ENCODE assay signal across 9 mouse cellular contexts in genomic region chr7:19802995-19803394, GRCm38 (mm10). TPM values are rescaled to one million over a fixed set of nuclear protein-coding genes. Genes with fewer than 3 reads are reported as not detected.
DNase-seq lines count a peak whose midpoint lies in the region; ATAC-seq and TF ChIP-seq lines count a peak whose summit lies in the region.
"Had no signal": no experiment of that assay in that cellular context is flagged by ENCODE, and none has a peak within 500 bp of the region (broad histone marks: within the 10 kb centered on the region; RNA-seq: fewer than 3 reads in every experiment).

No protein-coding gene starts in this region.

- no peaks in the 10 kb centered on the region for H3K9me3 ChIP-seq in heart, postnatal 0 days (replicated peaks; ENCODE audit: control insufficient read depth, low read length)
- H3K9me3 ChIP-seq in midbrain, embryonic 14.5 days (ENCODE audit: control insufficient read depth, low read length) = no peaks in the 10 kb centered on the region
- H3K9me3 ChIP-seq in stomach, embryonic 16.5 days (replicated peaks; ENCODE audit: control insufficient read depth, low read length) = no peaks in the 10 kb centered on the region

- no peak overlapping the region for H3K9ac ChIP-seq in heart, postnatal 0 days (replicated peaks; ENCODE audit: low read depth, low read length)
- H3K9ac ChIP-seq in midbrain, embryonic 14.5 days (replicated peaks; ENCODE audit: low read length) = no peak overlapping the region
- no peak overlapping the region for H3K9ac ChIP-seq in stomach, embryonic 16.5 days (ENCODE audit: low read length)

- TF ChIP-seq CTCF in heart, postnatal 0 days (IDR thresholded peaks at IDR 0.05; ENCODE audit: low read depth) = peak; percentile 95

- no peak overlapping the region for H3K4me2 ChIP-seq in heart, postnatal 0 days (ENCODE audit: low read depth, low read length)
- no peak overlapping the region for H3K4me2 ChIP-seq in midbrain, embryonic 14.5 days (ENCODE audit: low read length)
- H3K4me2 ChIP-seq in stomach, embryonic 16.5 days (ENCODE audit: low read depth, low read length) = no peak overlapping the region

- 19% methylated on average over 7 of the region's 7 CpGs for WGBS in heart, postnatal 0 days
- 18% methylated on average over 7 of the region's 7 CpGs for WGBS in midbrain, embryonic 14.5 days
- WGBS in stomach, embryonic 16.5 days = 19% methylated on average over 7 of the region's 7 CpGs

- no peaks in the 10 kb centered on the region for H3K36me3 ChIP-seq in heart, postnatal 0 days (replicated peaks; ENCODE audit: control insufficient read depth, insufficient read depth, low read length)
- H3K36me3 ChIP-seq in midbrain, embryonic 14.5 days (ENCODE audit: control insufficient read depth, insufficient read depth, low read length) = no peaks in the 10 kb centered on the region
- H3K36me3 ChIP-seq in stomach, embryonic 16.5 days (ENCODE audit: control insufficient read depth, insufficient read depth, low read length) = no peaks in the 10 kb centered on the region

- H3K4me3 ChIP-seq in heart, postnatal 0 days (ENCODE audit: low read depth, low read length) = no peak overlapping the region
- H3K4me3 ChIP-seq in midbrain, embryonic 14.5 days (replicated peaks; ENCODE audit: low read depth, low read length) = no peak overlapping the region
- no peak overlapping the region for H3K4me3 ChIP-seq in stomach, embryonic 16.5 days (replicated peaks; ENCODE audit: low read length)

- no peaks in the 10 kb centered on the region for H3K4me1 ChIP-seq in heart, postnatal 0 days (ENCODE audit: control insufficient read depth, insufficient read depth)
- no peaks in the 10 kb centered on the region for H3K4me1 ChIP-seq in midbrain, embryonic 14.5 days (ENCODE audit: control insufficient read depth, insufficient read depth, low read length)
- no peaks in the 10 kb centered on the region for H3K4me1 ChIP-seq in stomach, embryonic 16.5 days (ENCODE audit: control insufficient read depth, insufficient read depth, low read length)

- ATAC-seq in heart, postnatal 0 days (ENCODE audit: insufficient read depth, low read depth) = 0 out of 2 replicates have a peak, but pooled peaks have one; percentile 20
- no peak for ATAC-seq in midbrain, embryonic 14.5 days (ENCODE audit: low FRiP score, low TSS enrichment)
- ATAC-seq in stomach, embryonic 16.5 days (ENCODE audit: insufficient read depth, low FRiP score) = peak; percentile 39; the same call in 1 of the 2 replicates

- H3K27me3 ChIP-seq in heart, postnatal 0 days (ENCODE audit: control insufficient read depth, insufficient read depth, low read length) = no peaks in the 10 kb centered on the region
- no peaks in the 10 kb centered on the region for H3K27me3 ChIP-seq in midbrain, embryonic 14.5 days (ENCODE audit: control insufficient read depth, insufficient read depth, low read length)
- no peaks in the 10 kb centered on the region for H3K27me3 ChIP-seq in stomach, embryonic 16.5 days (ENCODE audit: control insufficient read depth, insufficient read depth, low read length)

- TF ChIP-seq EP300 in heart, postnatal 0 days (IDR thresholded peaks at IDR 0.05; ENCODE audit: low read depth) = no peak

- DNase-seq in gastrocnemius, adult 18-20 months (ENCODE audit: low spot score) = peak; percentile 79
- no peak for DNase-seq in gastrocnemius, postnatal 25 days
- DNase-seq in CD8-positive naive resting alpha-beta T cell, adult 2 months (ENCODE audit: low read depth in 2 of 2, low spot score in 2 of 2) = peak; percentile 71 to 76
- DNase-seq in cerebellum, adult 9-10 months = peak; percentile 30
- peak; percentile 42 for DNase-seq in heart, postnatal 0 days (ENCODE audit: low spot score)
- DNase-seq in layer of hippocampus, postnatal 36 days = peak; percentile 61 to 62
- peak; percentile 86 for DNase-seq in midbrain, embryonic 14.5 days

- H3K27ac ChIP-seq in heart, postnatal 0 days (ENCODE audit: low read depth) = no peak overlapping the region
- no peak overlapping the region for H3K27ac ChIP-seq in midbrain, embryonic 14.5 days (replicated peaks; ENCODE audit: low read depth, low read length)
- no peak overlapping the region for H3K27ac ChIP-seq in stomach, embryonic 16.5 days (ENCODE audit: low read length)

RNA-seq across cellular contexts. Expression of gene Cblc, which starts 6.4 kb away (rescaled TPM):
- total RNA-seq in gastrocnemius, adult 18-20 months (2021) = not detected
- total RNA-seq in gastrocnemius, postnatal 25 days (2021) = not detected
- total RNA-seq in heart, postnatal 0 days (2014; rRNA removed; ENCODE audit: low replicate concordance) = 0.35 TPM in 1 of 2 replicates, not detected in the other
- 0.36 and 0.37 TPM in 2 replicates for polyA plus RNA-seq in heart, postnatal 0 days (2015; fragmentation: Nextera tagmentation; extraction: Ambion mirVana)
- not detected for total RNA-seq in layer of hippocampus, postnatal 36 days (2021)
- not detected in 2 replicates for polyA plus RNA-seq in midbrain, embryonic 14.5 days (2014; fragmentation: Nextera tagmentation; extraction: Ambion mirVana)
- polyA plus RNA-seq in stomach, embryonic 16.5 days (2015; fragmentation: Nextera tagmentation; extraction: Ambion mirVana) = 31.2 and 32.9 TPM in 2 replicates

RNA-seq across cellular contexts. Expression of gene Bcl3, which starts 19.6 kb away (rescaled TPM):
- total RNA-seq in gastrocnemius, adult 18-20 months (2021) = 1 to 10 TPM; 1.0 to 2.0 TPM
- 1 to 10 TPM; 1.2 TPM for total RNA-seq in gastrocnemius, postnatal 25 days (2021)
- total RNA-seq in heart, postnatal 0 days (2014; rRNA removed; ENCODE audit: low replicate concordance) = 1.7 and 6.7 TPM in 2 replicates
- polyA plus RNA-seq in heart, postnatal 0 days (2015; fragmentation: Nextera tagmentation; extraction: Ambion mirVana) = 1.6 and 2.0 TPM in 2 replicates
- total RNA-seq in layer of hippocampus, postnatal 36 days (2021) = 1 to 10 TPM in 1 of 2 experiments, under 1 TPM in 1; 0.32 to 1.4 TPM
- 0.77 and 1.2 TPM in 2 replicates for polyA plus RNA-seq in midbrain, embryonic 14.5 days (2014; fragmentation: Nextera tagmentation; extraction: Ambion mirVana)
- polyA plus RNA-seq in stomach, embryonic 16.5 days (2015; fragmentation: Nextera tagmentation; extraction: Ambion mirVana) = 9.2 TPM in 2 replicates

RNA-seq across cellular contexts. Expression of gene Bcam, which starts 32.2 kb away (rescaled TPM):
- total RNA-seq in gastrocnemius, adult 18-20 months (2021) = 10 to 100 TPM; 17.4 to 28.5 TPM
- 10 to 100 TPM; 25.3 to 33.9 TPM for total RNA-seq in gastrocnemius, postnatal 25 days (2021)
- total RNA-seq in heart, postnatal 0 days (2014; rRNA removed; ENCODE audit: low replicate concordance) = 697 and 786 TPM in 2 replicates
- polyA plus RNA-seq in heart, postnatal 0 days (2015; fragmentation: Nextera tagmentation; extraction: Ambion mirVana) = 293 and 303 TPM in 2 replicates
- total RNA-seq in layer of hippocampus, postnatal 36 days (2021) = 1 to 10 TPM; 9.5 to 9.8 TPM
- 4.5 and 7.8 TPM in 2 replicates for polyA plus RNA-seq in midbrain, embryonic 14.5 days (2014; fragmentation: Nextera tagmentation; extraction: Ambion mirVana)
- 118 and 122 TPM in 2 replicates for polyA plus RNA-seq in stomach, embryonic 16.5 days (2015; fragmentation: Nextera tagmentation; extraction: Ambion mirVana)

RNA-seq across cellular contexts. Expression of gene Gm19345, which starts 48.8 kb away (rescaled TPM):
- total RNA-seq in gastrocnemius, adult 18-20 months (2021) = not detected
- not detected for total RNA-seq in gastrocnemius, postnatal 25 days (2021)
- total RNA-seq in heart, postnatal 0 days (2014; rRNA removed; ENCODE audit: low replicate concordance) = not detected in 2 replicates
- not detected in 2 replicates for polyA plus RNA-seq in heart, postnatal 0 days (2015; fragmentation: Nextera tagmentation; extraction: Ambion mirVana)
- 1 to 10 TPM; 1.2 to 1.9 TPM for total RNA-seq in layer of hippocampus, postnatal 36 days (2021)
- polyA plus RNA-seq in midbrain, embryonic 14.5 days (2014; fragmentation: Nextera tagmentation; extraction: Ambion mirVana) = 9.9 and 13.6 TPM in 2 replicates
- 0.31 and 0.36 TPM in 2 replicates for polyA plus RNA-seq in stomach, embryonic 16.5 days (2015; fragmentation: Nextera tagmentation; extraction: Ambion mirVana)
- total RNA-seq: adrenal gland, postnatal 4 days had no signal

RNA-seq across cellular contexts. Expression of gene Nectin2, which starts 52.7 kb away (rescaled TPM):
- 1 to 10 TPM in 1 of 2 experiments, under 1 TPM in 1; 0.64 to 2.0 TPM for total RNA-seq in gastrocnemius, adult 18-20 months (2021)
- total RNA-seq in gastrocnemius, postnatal 25 days (2021) = 1 to 10 TPM; 2.1 to 3.9 TPM
- 76.5 and 81.3 TPM in 2 replicates for total RNA-seq in heart, postnatal 0 days (2014; rRNA removed; ENCODE audit: low replicate concordance)
- 43.6 and 44.8 TPM in 2 replicates for polyA plus RNA-seq in heart, postnatal 0 days (2015; fragmentation: Nextera tagmentation; extraction: Ambion mirVana)
- total RNA-seq in layer of hippocampus, postnatal 36 days (2021) = 1 to 10 TPM; 5.2 to 5.8 TPM
- polyA plus RNA-seq in midbrain, embryonic 14.5 days (2014; fragmentation: Nextera tagmentation; extraction: Ambion mirVana) = 41.1 and 46.1 TPM in 2 replicates
- 98.6 and 104 TPM in 2 replicates for polyA plus RNA-seq in stomach, embryonic 16.5 days (2015; fragmentation: Nextera tagmentation; extraction: Ambion mirVana)

Comparison
In these comparisons a context has a peak if more than half of its experiments do, and no peak if none do; other contexts are left out.
1. RNA of gene Bcam, which starts 32.2 kb away (total RNA-seq): 697 to 786 TPM in heart, postnatal 0 days; 25.3 to 33.9 TPM in gastrocnemius, postnatal 25 days, 17.4 to 28.5 TPM in gastrocnemius, adult 18-20 months and 9.5 to 9.8 TPM in layer of hippocampus, postnatal 36 days; every median in the first group is over 10 times any median in the second.